Mouse (Mus musculus): ENCODE results near the gene Krt19. TPM values are rescaled to one million over a fixed set of nuclear protein-coding genes. Genes with fewer than 3 reads are reported as not detected.

Gene Krt19
- polyA plus RNA-seq, 1 experiment from 2014 or later = 533 TPM

GRCm38 (mm10) chr11:100124901-100125300 is 23.6 kb downstream of the Krt19 start:
- no peak for TF ChIP-seq CTCF (IDR thresholded peaks at IDR 0.05; ENCODE audit: low read depth)

GRCm38 (mm10) chr11:100121466-100121865 is 27.0 kb downstream of the Krt19 start, which contains the start of gene Krt13:
Krt13 (minus strand) TSS chr11:100121566.
- Histone ChIP-seq H3K4me2 (replicated peaks; ENCODE audit: low read depth) (no peak within 1 kb of the TSS), H3K4me1 (replicated peaks; ENCODE audit: control insufficient read depth, insufficient read depth, low read length) (no peaks in the 10 kb centered on the region), H3K9me3 (ENCODE audit: control insufficient read depth) (no peaks in the 10 kb centered on the region), H3K4me3 (ENCODE audit: low read depth, low read length) (no peak within 1 kb of the TSS), H3K36me3 (ENCODE audit: control insufficient read depth, insufficient read depth) (no peaks in the 10 kb centered on the region), H3K27ac (ENCODE audit: low read depth, low read length) (no peak within 1 kb of the TSS), H3K27me3 (replicated peaks; ENCODE audit: control insufficient read depth, insufficient read depth, low read length) (no peaks in the 10 kb centered on the region), H3K9ac (ENCODE audit: low read depth, low read length) (no peak within 1 kb of the TSS)
- no peak for TF ChIP-seq CTCF (IDR thresholded peaks at IDR 0.05; ENCODE audit: low read depth)
- WGBS = 71% methylated on average over 3 of the region's 3 CpGs
- ATAC-seq = no peak

More at GRCm38 (mm10) chr11:100124901-100125300, 23.6 kb downstream of the Krt19 start:
- no peak overlapping the region for H3K4me2 ChIP-seq (replicated peaks; ENCODE audit: low read depth)
- H3K9ac ChIP-seq (ENCODE audit: low read depth, low read length) = no peak overlapping the region
- H3K4me3 ChIP-seq (ENCODE audit: low read depth, low read length) = no peak overlapping the region
- no peaks in the 10 kb centered on the region for H3K9me3 ChIP-seq (ENCODE audit: control insufficient read depth)
- H3K27ac ChIP-seq (ENCODE audit: low read depth, low read length) = no peak overlapping the region
- ATAC-seq = no peak
- 76% methylated on average over 7 of the region's 7 CpGs for WGBS
- no peaks in the 10 kb centered on the region for H3K36me3 ChIP-seq (ENCODE audit: control insufficient read depth, insufficient read depth)
- H3K4me1 ChIP-seq (replicated peaks; ENCODE audit: control insufficient read depth, insufficient read depth, low read length) = no peaks in the 10 kb centered on the region
- no peaks in the 10 kb centered on the region for H3K27me3 ChIP-seq (replicated peaks; ENCODE audit: control insufficient read depth, insufficient read depth, low read length)

- no peak for ATAC-seq
- H3K4me1 ChIP-seq (replicated peaks; ENCODE audit: control insufficient read depth, insufficient read depth, low read length) = no peaks in the 10 kb centered on the region
- H3K27ac ChIP-seq (ENCODE audit: low read depth, low read length) = no peak overlapping the region
- H3K27me3 ChIP-seq (replicated peaks; ENCODE audit: control insufficient read depth, insufficient read depth, low read length) = no peaks in the 10 kb centered on the region
- no peak overlapping the region for H3K4me3 ChIP-seq (ENCODE audit: low read depth, low read length)
- no peak for TF ChIP-seq CTCF (IDR thresholded peaks at IDR 0.05; ENCODE audit: low read depth)
- H3K4me2 ChIP-seq (replicated peaks; ENCODE audit: low read depth) = no peak overlapping the region
- no peaks in the 10 kb centered on the region for H3K36me3 ChIP-seq (ENCODE audit: control insufficient read depth, insufficient read depth)
- H3K9ac ChIP-seq (ENCODE audit: low read depth, low read length) = no peak overlapping the region
- 81% methylated on average over 5 of the region's 5 CpGs for WGBS
- no peaks in the 10 kb centered on the region for H3K9me3 ChIP-seq (ENCODE audit: control insufficient read depth)
Observed at GRCm38 (mm10) chr11:100120331-100120730, 28.1 kb downstream of the Krt19 start.

- Histone ChIP-seq H3K9me3 (ENCODE audit: control insufficient read depth) (no peaks in the 10 kb centered on the region), H3K27me3 (replicated peaks; ENCODE audit: control insufficient read depth, insufficient read depth, low read length) (no peaks in the 10 kb centered on the region), H3K4me1 (replicated peaks; ENCODE audit: control insufficient read depth, insufficient read depth, low read length) (no peaks in the 10 kb centered on the region), H3K36me3 (ENCODE audit: control insufficient read depth, insufficient read depth) (no peaks in the 10 kb centered on the region), H3K27ac (ENCODE audit: low read depth, low read length) (no peak overlapping the region), H3K4me3 (ENCODE audit: low read depth, low read length) (no peak overlapping the region), H3K4me2 (replicated peaks; ENCODE audit: low read depth) (no peak overlapping the region), H3K9ac (ENCODE audit: low read depth, low read length) (no peak overlapping the region)
- no peak for TF ChIP-seq CTCF (IDR thresholded peaks at IDR 0.05; ENCODE audit: low read depth)
- ATAC-seq = peak; percentile 59; the same call in 1 of the 2 replicates
- 40% methylated on average over 2 of the region's 2 CpGs for WGBS
Observed at GRCm38 (mm10) chr11:100113742-100114029, 34.8 kb downstream of the Krt19 start.

- H3K36me3 ChIP-seq (ENCODE audit: control insufficient read depth, insufficient read depth) = no peaks in the 10 kb centered on the region
- H3K4me3 ChIP-seq (ENCODE audit: low read depth, low read length) = no peak overlapping the region
- H3K27me3 ChIP-seq (replicated peaks; ENCODE audit: control insufficient read depth, insufficient read depth, low read length) = no peaks in the 10 kb centered on the region
- H3K9me3 ChIP-seq (ENCODE audit: control insufficient read depth) = no peaks in the 10 kb centered on the region
- H3K4me2 ChIP-seq (replicated peaks; ENCODE audit: low read depth) = no peak overlapping the region
- no peak overlapping the region for H3K27ac ChIP-seq (ENCODE audit: low read depth, low read length)
- WGBS = 63% methylated on average over 11 of the region's 11 CpGs
- no peak for ATAC-seq
- TF ChIP-seq CTCF (IDR thresholded peaks at IDR 0.05; ENCODE audit: low read depth) = peak; percentile 46
- no peak overlapping the region for H3K9ac ChIP-seq (ENCODE audit: low read depth, low read length)
- no peaks in the 10 kb centered on the region for H3K4me1 ChIP-seq (replicated peaks; ENCODE audit: control insufficient read depth, insufficient read depth, low read length)
Observed at GRCm38 (mm10) chr11:100112935-100113741, 35.3 kb downstream of the Krt19 start.

- no peak within 1 kb of the TSS for H3K4me3 ChIP-seq (ENCODE audit: low read depth, low read length)
- H3K27ac ChIP-seq (ENCODE audit: low read depth, low read length) = no peak within 1 kb of the TSS
- 62% methylated on average over 6 of the region's 6 CpGs for WGBS
- no peak for ATAC-seq
- no peak within 1 kb of the TSS for H3K4me2 ChIP-seq (replicated peaks; ENCODE audit: low read depth)
- TF ChIP-seq CTCF (IDR thresholded peaks at IDR 0.05; ENCODE audit: low read depth) = no peak
- no peaks in the 10 kb centered on the region for H3K27me3 ChIP-seq (replicated peaks; ENCODE audit: control insufficient read depth, insufficient read depth, low read length)
- no peaks in the 10 kb centered on the region for H3K4me1 ChIP-seq (replicated peaks; ENCODE audit: control insufficient read depth, insufficient read depth, low read length)
- no peak within 1 kb of the TSS for H3K9ac ChIP-seq (ENCODE audit: low read depth, low read length)
- H3K36me3 ChIP-seq (ENCODE audit: control insufficient read depth, insufficient read depth) = no peaks in the 10 kb centered on the region
- H3K9me3 ChIP-seq (ENCODE audit: control insufficient read depth) = no peaks in the 10 kb centered on the region
Observed at GRCm38 (mm10) chr11:100105576-100106122, 42.8 kb downstream of the Krt19 start, which contains the start of gene Krt36. Krt36 (minus strand) TSS chr11:100105626.
